Mouse (Mus musculus) midbrain, embryonic 14.5 days (tissue): Measurements from ENCODE around the gene Pan2. TPM values are rescaled to one million over a fixed set of nuclear protein-coding genes. Genes with fewer than 3 reads are reported as not detected.

Experiments
- ATAC-seq: fragments of 200-750 bp; cut with Nextera tagmentation; 2 replicates; pipeline ENCODE4 v1.8.0; 2017; ENCODE audit warnings: moderate number of reproducible peaks, moderate library complexity; ENCODE audit not compliant: low FRiP score, low TSS enrichment
- DNase-seq: peaks from one replicate; pipeline ENCODE4 v3.0.0-alpha.2; 2015
- H3K27ac ChIP-seq: fragments of 300-500 bp; sonication (generic); replicated peaks from 2 replicates; pipeline ENCODE4 v1.5.1; 2014; ENCODE audit warnings: mild to moderate bottlenecking, low read depth, low read length, moderate library complexity
- H3K27me3 ChIP-seq: fragments of 300-500 bp; sonication (generic); 2 replicates; pipeline ENCODE4 v1.6.1; 2014; ENCODE audit warnings: low read length, control low read depth, mixed read lengths; ENCODE audit not compliant: control insufficient read depth, insufficient read depth
- H3K36me3 ChIP-seq: fragments of 300-500 bp; sonication (generic); 2 replicates; pipeline ENCODE4 v1.6.1; 2014; ENCODE audit warnings: low read length, control low read depth; ENCODE audit not compliant: control insufficient read depth, insufficient read depth
- H3K4me1 ChIP-seq: fragments of 300-500 bp; sonication (generic); 2 replicates; pipeline ENCODE4 v1.6.1; 2014; ENCODE audit warnings: mild to moderate bottlenecking, antibody characterized with exemption, low read length, control low read depth; ENCODE audit not compliant: control insufficient read depth, insufficient read depth
- H3K4me2 ChIP-seq: fragments of 300-500 bp; sonication (generic); 2 replicates; pipeline ENCODE4 v1.6.1; 2014; ENCODE audit warnings: mild to moderate bottlenecking, low read length, moderate library complexity
- H3K4me3 ChIP-seq: fragments of 300-500 bp; sonication (generic); replicated peaks from 2 replicates; pipeline ENCODE4 v1.5.1; 2014; ENCODE audit warnings: low read depth, low read length
- H3K9ac ChIP-seq: fragments of 300-500 bp; sonication (generic); replicated peaks from 2 replicates; pipeline ENCODE4 v1.6.1; 2014; ENCODE audit warnings: mild to moderate bottlenecking, low read length, moderate library complexity
- H3K9me3 ChIP-seq: fragments of 300-500 bp; sonication (generic); 2 replicates; pipeline ENCODE4 v1.6.1; 2016; ENCODE audit warnings: low read length, control low read depth, mixed read lengths; ENCODE audit not compliant: control insufficient read depth
- WGBS: fragments of 180-500 bp; shearing (Covaris S2); extraction: QIAGEN DNeasy Blood & Tissue Kit; methylation state at CpG from one replicate; pipeline ENCODE4 v1.1.7; 2014; 5-methylcytosine and 5-hydroxymethylcytosine counted together
- polyA plus RNA-seq: library from polyadenylated mRNA; unstranded; fragments of >200 nt; fragmentation: Nextera tagmentation; extraction: Ambion mirVana; gene quantifications from 2 replicates; pipeline ENCODE4 v1.2.1, GENCODE M21; 2014

Gene Pan2
- polyA plus RNA-seq, 1 experiment from 2014 or later, result 23.0 TPM

DNA sequence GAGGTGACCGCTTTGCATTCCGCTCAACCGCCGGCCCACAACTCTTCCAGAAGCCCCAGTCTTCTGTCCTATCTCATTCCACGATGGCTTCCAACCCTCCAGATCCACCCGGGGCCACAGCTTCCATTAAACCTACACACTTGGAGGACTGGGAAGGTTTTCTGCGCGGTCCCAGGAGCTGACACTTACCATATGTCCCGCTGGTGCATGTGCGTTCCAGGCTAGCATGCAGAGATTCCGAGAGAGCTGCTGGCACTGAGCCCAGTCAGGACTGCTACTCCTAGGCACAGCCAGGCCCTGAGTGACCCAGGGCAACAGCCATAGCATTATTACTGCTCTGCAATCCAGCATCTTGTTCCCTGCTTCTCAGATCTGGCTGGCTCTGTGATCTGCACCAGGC lies 5.5 kb upstream of the Pan2 start:
- Histone ChIP-seq H3K4me3 (no peak overlapping the region), H3K9me3 (no peaks in the 10 kb centered on the region), H3K27me3 (no peaks in the 10 kb centered on the region), H3K4me2 (no peak overlapping the region), H3K4me1 (peaks cover 5% of the 10 kb centered on the region), H3K27ac (no peak overlapping the region), H3K36me3 (peaks cover 5% of the 10 kb centered on the region), H3K9ac (no peak overlapping the region)
- WGBS, result 82% methylated on average over 11 of the region's 11 CpGs
- no peak for ATAC-seq
- no peak for DNase-seq

DNA sequence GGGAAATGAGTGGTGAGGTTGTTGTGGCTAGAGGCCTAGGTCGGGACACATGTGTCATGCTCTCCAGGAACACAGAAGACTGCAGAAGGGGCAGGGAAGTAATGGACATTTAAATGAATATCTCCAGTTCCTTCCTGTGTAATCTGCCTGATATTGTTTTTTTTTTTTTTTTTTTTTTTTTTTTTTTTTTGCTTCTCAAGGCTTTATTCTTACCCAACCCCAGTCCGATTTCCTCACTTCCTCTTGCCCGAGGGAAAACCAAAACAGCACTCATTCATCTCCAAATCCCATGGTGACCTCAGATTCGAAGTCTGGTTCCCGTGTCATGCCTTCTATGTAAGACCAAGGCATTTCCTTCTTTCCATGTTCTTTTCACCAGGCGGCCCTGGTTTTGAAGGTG lies 4.9 kb upstream of the Pan2 start:
- no peak overlapping the region for H3K4me3 ChIP-seq
- peaks cover 6% of the 10 kb centered on the region for H3K4me1 ChIP-seq
- no peaks in the 10 kb centered on the region for H3K27me3 ChIP-seq
- H3K9ac ChIP-seq, result no peak overlapping the region
- WGBS, result 78% methylated on average over 6 of the region's 6 CpGs
- ATAC-seq, result no peak
- no peak overlapping the region for H3K27ac ChIP-seq
- no peak for DNase-seq
- H3K4me2 ChIP-seq, result no peak overlapping the region
- H3K36me3 ChIP-seq, result no peaks in the 10 kb centered on the region
- no peaks in the 10 kb centered on the region for H3K9me3 ChIP-seq

DNA sequence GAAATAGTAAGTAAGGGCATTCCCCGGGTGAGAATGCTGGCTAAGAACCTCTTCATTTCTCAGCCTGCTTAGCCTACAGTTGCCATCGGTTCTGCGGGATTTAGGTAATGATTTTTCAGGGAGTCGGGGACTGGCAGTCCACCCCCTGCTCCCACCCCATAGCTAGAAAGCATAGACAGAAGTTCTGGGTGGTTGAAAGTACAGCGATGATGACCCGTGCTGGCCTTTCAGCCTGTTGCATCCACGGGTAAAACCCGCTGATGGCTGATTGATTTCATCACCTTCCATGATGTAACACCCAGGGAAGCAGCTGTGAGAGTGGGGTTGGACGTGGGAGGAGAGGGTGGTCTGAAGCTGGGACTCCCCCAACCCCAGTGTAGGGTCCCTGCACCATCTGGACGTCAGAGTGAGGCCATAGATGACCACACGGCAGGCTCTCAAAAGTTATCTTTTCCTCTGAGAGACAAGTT lies 4.4 kb upstream of the Pan2 start, which contains the start of gene Il23a:
Gene Il23a, minus strand, starts transcription at position 51 of the 470 bp plus-strand sequence.
- Histone ChIP-seq H3K4me1 (peaks cover 7% of the 10 kb centered on the region), H3K27ac (no peak within 1 kb of the TSS), H3K27me3 (no peaks in the 10 kb centered on the region), H3K9me3 (no peaks in the 10 kb centered on the region), H3K4me2 (no peak within 1 kb of the TSS), H3K9ac (no peak within 1 kb of the TSS), H3K36me3 (no peaks in the 10 kb centered on the region), H3K4me3 (no peak within 1 kb of the TSS)
- 83% methylated on average over 11 of the region's 11 CpGs for WGBS
- ATAC-seq (no peak), DNase-seq (no peak)

DNA sequence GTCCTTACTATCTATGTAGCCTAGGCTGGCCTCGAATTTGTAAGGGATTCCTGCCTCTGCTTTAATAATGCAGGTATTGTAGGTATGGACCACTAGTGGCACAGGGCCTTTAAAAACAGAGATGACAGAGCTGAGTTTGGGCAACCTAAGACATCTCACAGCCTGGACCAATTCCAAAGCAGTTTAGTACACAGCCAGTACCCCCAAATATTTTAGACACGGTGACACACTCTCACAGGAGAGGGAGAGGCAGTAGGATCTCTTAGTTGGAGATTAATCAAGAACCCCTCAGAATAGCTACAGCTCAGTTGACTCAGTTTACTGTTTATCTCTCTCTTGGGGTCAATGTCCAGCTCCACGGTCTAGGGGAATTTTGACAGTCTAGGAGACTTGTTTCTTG lies 778 bp upstream of the Pan2 start:
- peak overlapping the region; percentile 70 for H3K4me2 ChIP-seq
- WGBS, result 41% methylated on average over 3 of the region's 3 CpGs
- no peaks in the 10 kb centered on the region for H3K27me3 ChIP-seq

DNA sequence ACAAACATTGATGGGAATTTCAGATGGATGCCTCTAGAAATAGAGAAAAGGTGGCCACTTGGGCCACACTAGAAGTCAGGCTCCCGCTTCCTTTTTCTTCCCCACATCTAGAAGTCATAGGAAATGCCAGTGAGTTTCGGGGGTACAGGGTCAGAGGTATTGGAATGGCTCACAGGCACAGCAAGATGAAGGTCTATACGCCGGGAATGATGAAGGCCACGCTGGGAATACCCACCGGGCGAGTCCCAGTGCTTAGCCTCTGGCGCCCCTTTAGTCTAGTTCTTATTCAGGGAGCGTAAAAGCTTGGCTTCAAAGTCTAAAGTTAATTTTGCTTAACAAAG lies 380 bp upstream of the Pan2 start:
- Histone ChIP-seq H3K4me3 (peak overlapping the region; percentile 42), H3K4me1 (peaks cover 17% of the 10 kb centered on the region), H3K27me3 (no peaks in the 10 kb centered on the region), H3K36me3 (no peaks in the 10 kb centered on the region), H3K9me3 (no peaks in the 10 kb centered on the region), H3K9ac (peak overlapping the region; percentile 64), H3K4me2 (peak overlapping the region; percentile 70), H3K27ac (peak overlapping the region; percentile 95)
- ATAC-seq (peak; percentile 60), DNase-seq (no peak)
- under 1% methylated on average over 9 of the region's 9 CpGs for WGBS

More for the DNA sequence above, 778 bp upstream of the Pan2 start:
- H3K9me3 ChIP-seq, result no peaks in the 10 kb centered on the region
- H3K4me1 ChIP-seq, result peaks cover 17% of the 10 kb centered on the region
- ATAC-seq, result no peak
- peak overlapping the region; percentile 64 for H3K9ac ChIP-seq
- DNase-seq, result no peak
- H3K27ac ChIP-seq, result peak overlapping the region; percentile 95
- H3K36me3 ChIP-seq, result no peaks in the 10 kb centered on the region
- peak overlapping the region; percentile 42 for H3K4me3 ChIP-seq

DNA sequence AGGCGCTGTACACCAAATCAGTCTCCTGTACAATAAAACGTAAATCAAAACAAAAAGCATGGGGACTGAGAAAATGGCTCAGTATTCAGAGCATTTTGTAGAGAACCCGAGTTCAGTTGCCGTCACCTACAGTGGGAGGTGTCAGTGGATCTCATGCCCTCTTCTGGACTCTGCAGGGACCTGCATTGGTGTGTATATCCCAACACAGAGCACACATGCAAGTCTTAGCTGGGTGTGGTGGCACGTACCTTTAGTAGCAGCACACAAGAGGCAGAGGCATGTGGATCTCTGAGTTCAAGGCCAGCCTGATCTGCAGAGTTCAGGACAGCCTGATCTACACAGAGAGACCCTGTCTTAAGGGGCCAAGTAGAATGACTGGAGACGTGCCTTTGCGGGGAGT lies 6.5 kb downstream of the Pan2 start:
- 93% methylated on average over 7 of the region's 7 CpGs for WGBS
- no peak overlapping the region for H3K4me3 ChIP-seq
- H3K4me2 ChIP-seq, result no peak overlapping the region
- H3K27ac ChIP-seq, result 0 out of 2 replicates have a peak overlapping the region, but pooled peaks have one; percentile 32
- no peak overlapping the region for H3K9ac ChIP-seq
- ATAC-seq (no peak), DNase-seq (no peak)
- H3K27me3 ChIP-seq, result no peaks in the 10 kb centered on the region
- H3K9me3 ChIP-seq, result no peaks in the 10 kb centered on the region
- H3K36me3 ChIP-seq, result peaks cover 60% of the 10 kb centered on the region
- H3K4me1 ChIP-seq, result 0 out of 2 replicates have a peak, but pooled peaks cover under 1% of the 10 kb centered on the region

DNA sequence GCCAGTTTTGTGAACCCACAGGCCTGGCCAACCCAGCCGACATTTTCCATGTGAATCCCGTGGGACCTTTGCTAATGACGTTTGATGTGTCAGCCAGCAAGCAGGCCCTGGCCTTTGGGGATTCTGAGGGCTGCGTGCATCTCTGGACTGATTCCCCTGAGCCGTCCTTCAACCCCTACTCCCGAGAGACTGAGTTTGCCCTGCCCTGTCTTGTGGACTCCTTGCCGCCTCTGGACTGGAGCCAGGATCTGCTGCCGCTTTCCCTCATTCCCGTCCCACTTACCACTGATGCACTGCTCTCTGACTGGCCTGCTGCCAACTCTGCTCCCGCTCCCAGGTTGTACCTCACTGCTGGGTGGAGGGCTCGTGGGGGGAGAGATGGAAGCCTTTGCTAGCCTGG lies 7.0 kb downstream of the Pan2 start:
- peak; percentile 53 for DNase-seq
- Histone ChIP-seq H3K9ac (no peak overlapping the region), H3K9me3 (no peaks in the 10 kb centered on the region), H3K4me3 (no peak overlapping the region), H3K27me3 (no peaks in the 10 kb centered on the region), H3K4me2 (no peak overlapping the region), H3K36me3 (peaks cover 65% of the 10 kb centered on the region), H3K4me1 (no peaks in the 10 kb centered on the region), H3K27ac (0 out of 2 replicates have a peak overlapping the region, but pooled peaks have one; percentile 32)
- 62% methylated on average over 11 of the region's 11 CpGs for WGBS
- ATAC-seq, result no peak

DNA sequence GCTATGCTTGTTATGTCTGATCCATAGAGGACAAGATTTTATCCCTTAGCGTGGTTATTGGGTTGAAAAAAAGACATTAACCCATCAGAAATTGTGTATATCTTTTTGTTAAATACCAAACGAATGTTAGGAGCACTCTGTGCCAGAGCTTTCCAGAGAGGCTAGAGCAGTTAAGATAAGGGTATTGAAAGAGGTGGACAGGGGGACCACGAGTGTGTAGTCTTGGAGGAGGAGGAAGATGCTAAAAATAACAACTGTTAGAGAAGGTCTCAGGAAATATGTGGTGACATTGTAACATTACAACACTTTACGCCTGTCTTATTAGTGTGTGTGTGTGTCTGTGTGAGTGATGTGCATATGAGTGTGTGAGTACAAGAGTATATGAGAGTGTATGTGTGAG lies 7.8 kb downstream of the Pan2 start:
- Histone ChIP-seq H3K9me3 (no peaks in the 10 kb centered on the region), H3K4me2 (no peak overlapping the region), H3K27me3 (no peaks in the 10 kb centered on the region), H3K4me1 (no peaks in the 10 kb centered on the region), H3K27ac (no peak overlapping the region), H3K36me3 (peaks cover 72% of the 10 kb centered on the region), H3K9ac (no peak overlapping the region), H3K4me3 (no peak overlapping the region)
- DNase-seq (no peak), ATAC-seq (no peak)
- WGBS, result 89% methylated on average over 4 of the region's 4 CpGs

DNA sequence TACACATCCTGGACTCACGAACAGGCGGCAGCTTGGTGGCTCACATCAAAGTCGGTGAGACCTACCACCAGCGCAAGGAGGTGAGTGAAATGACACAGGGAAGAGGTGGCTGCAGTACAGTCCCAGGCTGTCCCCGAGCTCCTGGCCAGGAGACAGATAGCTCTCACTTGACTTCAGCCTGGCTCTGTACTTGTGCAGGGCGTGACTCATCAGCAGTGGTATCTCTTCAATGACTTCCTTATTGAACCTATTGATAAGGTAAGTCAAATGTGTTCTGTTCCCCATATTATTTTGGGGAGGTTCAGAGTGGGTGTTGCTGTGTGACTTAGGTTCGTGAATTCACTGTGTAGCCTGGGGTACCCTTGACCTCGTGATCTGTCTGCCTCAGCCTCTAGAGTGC lies 12.4 kb downstream of the Pan2 start:
- no peak overlapping the region for H3K27ac ChIP-seq
- ATAC-seq, result no peak
- H3K4me1 ChIP-seq, result no peaks in the 10 kb centered on the region
- no peaks in the 10 kb centered on the region for H3K9me3 ChIP-seq
- no peak overlapping the region for H3K9ac ChIP-seq
- H3K27me3 ChIP-seq, result no peaks in the 10 kb centered on the region
- H3K36me3 ChIP-seq, result peaks cover 88% of the 10 kb centered on the region
- WGBS, result 93% methylated on average over 8 of the region's 8 CpGs
- DNase-seq, result no peak
- H3K4me2 ChIP-seq, result no peak overlapping the region
- no peak overlapping the region for H3K4me3 ChIP-seq
